Mouse (Mus musculus) intestine, postnatal 0 days (tissue): ENCODE measurements around the gene Fam160a1. TPM values are rescaled to one million over a fixed set of nuclear protein-coding genes. Genes with fewer than 3 reads are reported as not detected.

Source experiments
- ATAC-seq: fragments of 200-750 bp; cut with Nextera tagmentation; 2 replicates; pipeline ENCODE4 v1.8.0; 2017; ENCODE audit warnings: mild to moderate bottlenecking, moderate TSS enrichment, moderate library complexity
- H3K27ac ChIP-seq: fragments of 300-500 bp; sonication (generic); 2 replicates; pipeline ENCODE4 v1.5.1; 2014; ENCODE audit warnings: mild to moderate bottlenecking, low read depth, low read length, moderate library complexity
- H3K27me3 ChIP-seq: fragments of 300-500 bp; sonication (generic); replicated peaks from 2 replicates; pipeline ENCODE4 v1.6.1; 2014; ENCODE audit warnings: low read length, mixed read lengths; ENCODE audit not compliant: control insufficient read depth, insufficient read depth
- H3K36me3 ChIP-seq: fragments of 300-500 bp; sonication (generic); 2 replicates; pipeline ENCODE4 v1.6.1; 2014; ENCODE audit warnings: mild to moderate bottlenecking, moderate library complexity; ENCODE audit not compliant: control insufficient read depth, insufficient read depth
- H3K4me1 ChIP-seq: fragments of 300-500 bp; sonication (generic); replicated peaks from 2 replicates; pipeline ENCODE4 v1.6.1; 2014; ENCODE audit warnings: antibody characterized with exemption, low read length, mixed read lengths; ENCODE audit not compliant: control insufficient read depth, insufficient read depth
- H3K4me2 ChIP-seq: fragments of 300-500 bp; sonication (generic); replicated peaks from 2 replicates; pipeline ENCODE4 v1.6.1; 2014; ENCODE audit warnings: low read depth, mild to moderate bottlenecking, moderate library complexity
- H3K4me3 ChIP-seq: fragments of 300-500 bp; sonication (generic); 2 replicates; pipeline ENCODE4 v1.5.1; 2014; ENCODE audit warnings: low read depth, low read length
- H3K9ac ChIP-seq: fragments of 300-500 bp; sonication (generic); 2 replicates; pipeline ENCODE4 v1.6.1; 2014; ENCODE audit warnings: mild to moderate bottlenecking, low read depth, low read length
- H3K9me3 ChIP-seq: fragments of 300-500 bp; sonication (generic); 2 replicates; pipeline ENCODE4 v1.6.1; 2016; ENCODE audit warnings: mixed run types; ENCODE audit not compliant: control insufficient read depth
- CTCF ChIP-seq: sonication (generic); IDR thresholded peaks from 2 replicates; pipeline ENCODE4 v1.5.1; 2016; ENCODE audit warnings: low read depth, mild to moderate bottlenecking, control low read depth, antibody characterized with exemption, moderate library complexity
- WGBS: fragments of 180-500 bp; shearing (Covaris S2); extraction: QIAGEN DNeasy Blood & Tissue Kit; methylation state at CpG from one replicate; pipeline ENCODE4 v1.1.7; 2014; 5-methylcytosine and 5-hydroxymethylcytosine counted together
- polyA plus RNA-seq: library from polyadenylated mRNA; unstranded; fragments of >200 nt; fragmentation: Nextera tagmentation; extraction: Ambion mirVana; gene quantifications from 2 replicates; pipeline ENCODE4 v1.2.1, GENCODE M21; 2015

Gene Fam160a1
- polyA plus RNA-seq, 1 experiment from 2014 or later = 2.6 TPM

DNA sequence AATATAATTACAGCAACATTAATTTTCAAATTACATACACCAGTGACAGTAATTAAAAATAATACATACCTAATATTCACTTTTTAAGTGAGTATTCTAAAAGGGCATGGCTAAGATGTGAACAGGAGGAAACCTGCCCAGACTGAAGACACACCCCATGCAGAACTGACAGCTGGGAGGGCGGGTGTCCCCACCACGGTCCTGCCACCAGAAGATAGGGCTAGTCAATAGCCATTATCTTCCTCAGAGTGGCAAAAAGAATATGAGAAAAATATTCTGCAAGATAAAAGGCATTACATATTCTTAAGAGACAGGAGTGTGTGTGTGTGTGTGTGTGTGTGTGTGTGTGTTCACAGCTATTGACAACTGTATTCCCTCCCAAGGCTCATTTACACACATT lies 92.0 kb downstream of the Fam160a1 start:
- no peak overlapping the region for H3K9ac ChIP-seq
- 45% methylated on average over 2 of the region's 2 CpGs for WGBS
- no peaks in the 10 kb centered on the region for H3K27me3 ChIP-seq
- H3K27ac ChIP-seq = no peak overlapping the region
- H3K4me3 ChIP-seq = no peak overlapping the region
- no peak for TF ChIP-seq CTCF
- no peaks in the 10 kb centered on the region for H3K36me3 ChIP-seq
- no peak overlapping the region for H3K4me2 ChIP-seq
- no peak for ATAC-seq
- H3K9me3 ChIP-seq = no peaks in the 10 kb centered on the region
- H3K4me1 ChIP-seq = no peaks in the 10 kb centered on the region

DNA sequence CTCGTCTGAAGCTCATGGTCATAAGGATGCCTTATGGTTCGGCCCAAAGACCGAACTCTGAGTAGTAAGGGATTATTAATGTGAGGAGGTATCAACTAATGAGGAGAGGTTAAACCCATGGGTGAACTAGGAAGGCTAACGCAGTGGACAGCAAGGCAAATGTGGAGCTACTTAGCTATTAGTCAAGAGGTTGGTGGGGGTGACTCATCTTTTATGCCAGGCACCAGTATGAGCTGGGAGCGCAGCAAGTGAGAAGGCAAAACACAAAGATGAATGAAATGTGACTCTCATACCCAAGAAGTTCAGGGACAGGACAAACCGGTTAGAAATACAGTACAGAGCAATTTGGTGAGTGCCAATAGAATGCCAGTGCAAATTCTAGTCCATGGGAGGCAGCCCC lies 94.5 kb downstream of the Fam160a1 start:
- Histone ChIP-seq H3K27ac (no peak overlapping the region), H3K4me1 (no peaks in the 10 kb centered on the region), H3K4me3 (no peak overlapping the region), H3K9ac (no peak overlapping the region), H3K36me3 (no peaks in the 10 kb centered on the region), H3K9me3 (no peaks in the 10 kb centered on the region), H3K27me3 (no peaks in the 10 kb centered on the region), H3K4me2 (no peak overlapping the region)
- ATAC-seq = no peak
- no peak for TF ChIP-seq CTCF
- 88% methylated on average over 6 of the region's 6 CpGs for whole genome bisulfite sequencing

DNA sequence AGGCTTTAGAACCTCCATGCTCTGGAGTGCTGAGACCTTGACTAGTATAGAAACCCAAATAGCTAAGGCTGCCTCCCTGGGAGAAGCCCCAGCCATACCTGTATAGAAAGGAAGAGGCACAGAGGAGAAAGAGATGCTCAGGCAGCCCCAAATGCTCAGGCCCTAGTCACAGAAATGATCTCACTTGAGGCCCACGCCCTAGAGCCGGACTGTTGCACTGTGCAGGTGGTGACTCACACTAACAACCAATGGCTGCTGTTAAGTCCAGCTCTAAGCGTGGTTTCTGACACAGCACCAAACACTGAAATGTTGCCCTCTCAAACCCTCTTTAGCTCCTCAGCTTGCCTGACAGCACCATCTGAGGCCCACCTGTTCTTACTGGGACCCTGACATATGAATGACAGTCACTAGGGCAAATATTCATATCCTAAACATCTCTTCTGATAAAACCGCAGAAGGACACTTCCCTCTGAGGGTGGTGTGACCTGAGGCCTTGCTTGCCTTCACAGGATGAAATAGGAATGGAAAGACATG lies 101.3 kb downstream of the Fam160a1 start:
- no peak overlapping the region for H3K9ac ChIP-seq
- no peaks in the 10 kb centered on the region for H3K9me3 ChIP-seq
- H3K27me3 ChIP-seq = no peaks in the 10 kb centered on the region
- no peaks in the 10 kb centered on the region for H3K4me1 ChIP-seq
- ATAC-seq = peak; percentile 81
- no peak overlapping the region for H3K4me3 ChIP-seq
- no peak for TF ChIP-seq CTCF
- no peak overlapping the region for H3K4me2 ChIP-seq
- WGBS = 62% methylated on average over 4 of the region's 4 CpGs
- no peak overlapping the region for H3K27ac ChIP-seq
- H3K36me3 ChIP-seq = no peaks in the 10 kb centered on the region

DNA sequence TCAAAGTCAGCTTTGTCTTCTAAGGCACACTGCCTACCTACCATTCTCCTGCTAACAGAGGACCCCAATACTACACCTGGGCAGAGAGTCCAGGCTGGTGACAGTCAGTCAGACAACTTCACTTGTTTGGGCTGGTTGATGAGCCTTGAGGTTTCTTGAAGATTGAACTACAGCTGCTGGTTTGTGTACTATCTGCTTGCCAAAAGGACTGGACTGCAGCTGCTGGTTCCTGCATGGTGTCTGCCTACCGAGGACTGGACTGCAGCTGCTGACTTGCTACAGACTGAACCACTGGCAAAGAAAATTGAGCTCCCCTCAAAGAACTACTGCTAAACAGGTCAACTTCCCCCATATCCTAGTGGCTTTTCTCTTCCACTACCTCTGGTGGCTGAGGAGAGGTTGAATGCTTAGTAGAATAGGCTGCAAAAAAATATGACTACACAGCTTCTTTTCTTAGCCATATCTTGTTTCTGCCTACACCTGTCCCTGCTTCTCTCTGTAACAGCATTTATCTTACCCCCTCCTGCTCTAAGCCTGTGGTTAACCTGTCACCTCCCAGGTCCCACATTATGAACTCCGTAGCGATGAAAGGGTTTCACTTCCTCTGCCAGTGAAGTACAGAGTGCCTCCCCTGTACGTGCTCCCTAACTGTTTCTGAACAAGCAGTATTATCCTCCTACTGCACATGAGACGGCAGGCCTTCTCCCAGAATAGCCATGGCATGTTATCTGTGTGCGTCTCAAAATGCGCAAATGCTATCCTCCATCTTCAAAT lies 103.0 kb downstream of the Fam160a1 start:
- Histone ChIP-seq H3K4me1 (no peaks in the 10 kb centered on the region), H3K36me3 (no peaks in the 10 kb centered on the region), H3K9me3 (no peaks in the 10 kb centered on the region), H3K4me3 (no peak overlapping the region), H3K4me2 (no peak overlapping the region), H3K9ac (no peak overlapping the region), H3K27me3 (no peaks in the 10 kb centered on the region), H3K27ac (no peak overlapping the region)
- 85% methylated on average over 7 of the region's 7 CpGs for WGBS
- ATAC-seq = no peak
- TF ChIP-seq CTCF = no peak

DNA sequence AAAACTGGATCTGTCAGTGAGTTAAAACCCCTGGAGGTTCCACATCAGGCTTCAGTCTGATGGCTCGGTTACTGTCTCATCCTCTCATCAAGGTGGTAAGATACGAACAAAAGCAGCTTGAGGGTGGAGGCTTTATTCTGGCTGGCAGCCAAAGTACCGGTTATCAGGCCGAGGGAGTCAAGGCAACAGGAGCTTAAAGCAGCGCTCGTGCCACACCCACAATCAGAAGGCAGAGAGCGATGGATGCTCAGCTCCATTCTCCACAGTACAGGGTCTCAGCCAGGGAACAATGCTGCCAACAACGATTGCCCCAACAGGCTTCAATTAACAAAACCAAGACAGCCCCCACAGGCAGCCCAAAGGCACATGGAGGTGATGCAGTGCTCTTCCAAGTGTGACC lies 106.4 kb downstream of the Fam160a1 start:
- Histone ChIP-seq H3K4me1 (no peaks in the 10 kb centered on the region), H3K36me3 (no peaks in the 10 kb centered on the region), H3K9ac (no peak overlapping the region), H3K4me2 (no peak overlapping the region), H3K27me3 (no peaks in the 10 kb centered on the region), H3K27ac (no peak overlapping the region), H3K4me3 (no peak overlapping the region), H3K9me3 (no peaks in the 10 kb centered on the region)
- WGBS = 24% methylated on average over 8 of the region's 8 CpGs
- ATAC-seq = no peak
- TF ChIP-seq CTCF = no peak

DNA sequence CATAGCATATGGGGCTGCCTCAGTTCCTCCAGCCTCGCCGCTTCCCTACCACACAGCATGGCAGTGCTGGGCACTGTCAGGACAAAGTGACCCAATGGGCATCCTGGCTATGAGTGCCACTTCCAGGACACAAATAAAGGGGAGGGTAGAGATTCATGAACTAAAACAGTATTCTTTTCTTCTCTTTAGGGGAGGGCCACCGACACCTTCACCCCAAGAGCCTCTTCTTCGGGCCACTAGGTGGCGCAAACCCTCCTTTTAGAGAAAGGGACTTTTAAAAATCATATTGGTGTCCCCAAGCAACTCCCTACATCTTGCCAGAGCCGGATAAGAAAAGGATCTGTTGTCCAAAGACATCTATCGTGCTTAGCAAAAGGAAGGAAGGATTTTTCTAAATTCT lies 109.7 kb downstream of the Fam160a1 start:
- Histone ChIP-seq H3K4me1 (no peaks in the 10 kb centered on the region), H3K4me2 (no peak overlapping the region), H3K9ac (no peak overlapping the region), H3K4me3 (no peak overlapping the region), H3K9me3 (no peaks in the 10 kb centered on the region), H3K36me3 (no peaks in the 10 kb centered on the region), H3K27ac (no peak overlapping the region), H3K27me3 (no peaks in the 10 kb centered on the region)
- 36% methylated on average over 7 of the region's 7 CpGs for WGBS
- peak; percentile 82 for TF ChIP-seq CTCF
- ATAC-seq = no peak
